Mouse (Mus musculus): ENCODE results near the gene Pard3b.

GRCm38 (mm10) chr1:62564245-62565119 lies 925.9 kb downstream of the Pard3b start:
- TF ChIP-seq CTCF (IDR thresholded peaks at IDR 0.05; ENCODE audit: low read depth, low read length), result no peak
- TF ChIP-seq POLR2A (IDR thresholded peaks at IDR 0.05; ENCODE audit: borderline replicate concordance, low read depth, low read length), result no peak

Measured in bone marrow macrophage, adult 2 months (primary cell).